Mouse (Mus musculus): ENCODE results near the gene Sufu. TPM values are rescaled to one million over a fixed set of nuclear protein-coding genes. Genes with fewer than 3 reads are reported as not detected.
A peak's percentile ranks its signal among the peaks of the same experiment; 100 is the strongest.

The Sufu gene
- polyA plus RNA-seq, 1 experiment from 2014 or later = 13.1 TPM

- H3K4me1 ChIP-seq (ENCODE audit: insufficient read depth, low read depth, low read length) = 0 out of 2 replicates have a peak, but pooled peaks cover 3% of the 10 kb centered on the region
- ATAC-seq (peak; percentile 69), DNase-seq (ENCODE audit: low spot score) (peak; percentile 100)
- TF ChIP-seq CTCF (IDR thresholded peaks at IDR 0.05) = no peak; the same call in 1 of the 2 replicates
- no peak; the same call in none of the 2 replicates for TF ChIP-seq EP300 (IDR thresholded peaks at IDR 0.05)
- no peaks in the 10 kb centered on the region for H3K27me3 ChIP-seq (replicated peaks; ENCODE audit: insufficient read depth, low read length)
- H3K4me3 ChIP-seq (ENCODE audit: low read depth, low read length) = peak overlapping the region; percentile 93
- peak overlapping the region; percentile 100 for H3K27ac ChIP-seq (ENCODE audit: low read length)
- no peaks in the 10 kb centered on the region for H3K36me3 ChIP-seq (ENCODE audit: insufficient read depth, low read length)
- peak overlapping the region; percentile 66 for H3K4me2 ChIP-seq (replicated peaks; ENCODE audit: low read depth, low read length)
- peak overlapping the region; percentile 97 for H3K9ac ChIP-seq (replicated peaks; ENCODE audit: low read depth)
- no peaks in the 10 kb centered on the region for H3K9me3 ChIP-seq (ENCODE audit: low read length)
- 0% methylated on average over 44 of the region's 52 CpGs for WGBS
These were observed 103.3 kb downstream of the Sufu start for GRCm38 (mm10) chr19:46499836-46500580.

GRCm38 (mm10) chr19:46500581-46501341 lies 104.1 kb downstream of the Sufu start:
- WGBS = under 1% methylated on average over 48 of the region's 50 CpGs
- no peak for DNase-seq (ENCODE audit: low spot score)

GRCm38 (mm10) chr19:46501401-46502068 lies 104.8 kb downstream of the Sufu start, which contains the start of gene Trim8:
Gene Trim8, plus strand, starts transcription at chr19:46501702.
- peak; percentile 31 for ATAC-seq
- Histone ChIP-seq H3K4me3 (ENCODE audit: low read depth, low read length) (peak within 1 kb of the TSS; percentile 93), H3K9me3 (ENCODE audit: low read length) (no peaks in the 10 kb centered on the region), H3K9ac (replicated peaks; ENCODE audit: low read depth) (peak within 1 kb of the TSS; percentile 97), H3K4me2 (replicated peaks; ENCODE audit: low read depth, low read length) (peak within 1 kb of the TSS; percentile 66), H3K27me3 (replicated peaks; ENCODE audit: insufficient read depth, low read length) (no peaks in the 10 kb centered on the region), H3K4me1 (ENCODE audit: insufficient read depth, low read depth, low read length) (peaks cover 7% of the 10 kb centered on the region; the same call in 1 of the 2 replicates), H3K36me3 (ENCODE audit: insufficient read depth, low read length) (no peaks in the 10 kb centered on the region), H3K27ac (ENCODE audit: low read length) (peak within 1 kb of the TSS; percentile 100)
- peak; percentile 96 for DNase-seq (ENCODE audit: low spot score)
- WGBS = 0% methylated on average over 20 of the region's 64 CpGs
- TF ChIP-seq CTCF (IDR thresholded peaks at IDR 0.05) = no peak
- TF ChIP-seq EP300 (IDR thresholded peaks at IDR 0.05) = no peak

More at GRCm38 (mm10) chr19:46500581-46501341, 104.1 kb downstream of the Sufu start:
- H3K4me3 ChIP-seq (ENCODE audit: low read depth, low read length) = peak overlapping the region; percentile 93
- peak overlapping the region; percentile 97 for H3K9ac ChIP-seq (replicated peaks; ENCODE audit: low read depth)
- H3K4me1 ChIP-seq (ENCODE audit: insufficient read depth, low read depth, low read length) = 0 out of 2 replicates have a peak, but pooled peaks cover 3% of the 10 kb centered on the region
- no peaks in the 10 kb centered on the region for H3K9me3 ChIP-seq (ENCODE audit: low read length)
- H3K27me3 ChIP-seq (replicated peaks; ENCODE audit: insufficient read depth, low read length) = no peaks in the 10 kb centered on the region
- no peaks in the 10 kb centered on the region for H3K36me3 ChIP-seq (ENCODE audit: insufficient read depth, low read length)
- H3K4me2 ChIP-seq (replicated peaks; ENCODE audit: low read depth, low read length) = peak overlapping the region; percentile 66
- ATAC-seq = peak; percentile 4
- no peak for TF ChIP-seq EP300 (IDR thresholded peaks at IDR 0.05)
- TF ChIP-seq CTCF (IDR thresholded peaks at IDR 0.05) = no peak
- H3K27ac ChIP-seq (ENCODE audit: low read length) = peak overlapping the region; percentile 100

GRCm38 (mm10) chr19:46502069-46502455 lies 105.4 kb downstream of the Sufu start:
- Histone ChIP-seq H3K36me3 (ENCODE audit: insufficient read depth, low read length) (no peaks in the 10 kb centered on the region; the same call in 1 of the 2 replicates), H3K9ac (replicated peaks; ENCODE audit: low read depth) (peak overlapping the region; percentile 97), H3K27ac (ENCODE audit: low read length) (peak overlapping the region; percentile 100), H3K9me3 (ENCODE audit: low read length) (no peaks in the 10 kb centered on the region), H3K27me3 (replicated peaks; ENCODE audit: insufficient read depth, low read length) (no peaks in the 10 kb centered on the region), H3K4me1 (ENCODE audit: insufficient read depth, low read depth, low read length) (peaks cover 10% of the 10 kb centered on the region; the same call in 1 of the 2 replicates), H3K4me3 (ENCODE audit: low read depth, low read length) (peak overlapping the region; percentile 93), H3K4me2 (replicated peaks; ENCODE audit: low read depth, low read length) (peak overlapping the region; percentile 66)
- DNase-seq (ENCODE audit: low spot score) (peak; percentile 78), ATAC-seq (peak; percentile 1; the same call in 1 of the 2 replicates)
- WGBS = 0% methylated on average over 8 of the region's 46 CpGs
- TF ChIP-seq CTCF (IDR thresholded peaks at IDR 0.05) (peak; percentile 12; the same call in 1 of the 2 replicates), EP300 (IDR thresholded peaks at IDR 0.05) (no peak)

GRCm38 (mm10) chr19:46502471-46503166 lies 105.9 kb downstream of the Sufu start:
- peak; percentile 92 for DNase-seq (ENCODE audit: low spot score)
- peaks cover under 1% of the 10 kb centered on the region; the same call in 1 of the 2 replicates for H3K36me3 ChIP-seq (ENCODE audit: insufficient read depth, low read length)
- 0% methylated on average over 52 of the region's 53 CpGs for WGBS
- H3K4me1 ChIP-seq (ENCODE audit: insufficient read depth, low read depth, low read length) = peaks cover 16% of the 10 kb centered on the region; the same call in 1 of the 2 replicates
- H3K27ac ChIP-seq (ENCODE audit: low read length) = peak overlapping the region; percentile 100
- peak overlapping the region; percentile 97 for H3K9ac ChIP-seq (replicated peaks; ENCODE audit: low read depth)
- H3K4me3 ChIP-seq (ENCODE audit: low read depth, low read length) = peak overlapping the region; percentile 93
- no peaks in the 10 kb centered on the region for H3K9me3 ChIP-seq (ENCODE audit: low read length)
- ATAC-seq = peak; percentile 7
- peak overlapping the region; percentile 66 for H3K4me2 ChIP-seq (replicated peaks; ENCODE audit: low read depth, low read length)
- no peak for TF ChIP-seq EP300 (IDR thresholded peaks at IDR 0.05)
- peak; percentile 90 for TF ChIP-seq CTCF (IDR thresholded peaks at IDR 0.05)
- H3K27me3 ChIP-seq (replicated peaks; ENCODE audit: insufficient read depth, low read length) = no peaks in the 10 kb centered on the region
